Mouse (Mus musculus): ENCODE data around the gene Pagr1a.

Pagr1a gene

GRCm38 (mm10) chr7:127003620-127004019 is 13.5 kb downstream of the Pagr1a start:
- no peak for DNase-seq (ENCODE audit: extremely low spot score)

- DNase-seq (ENCODE audit: extremely low spot score): no peak
These were observed 17.6 kb downstream of the Pagr1a start for GRCm38 (mm10) chr7:126999568-126999967.

- DNase-seq (ENCODE audit: extremely low spot score): no peak
These were observed 20.7 kb downstream of the Pagr1a start for GRCm38 (mm10) chr7:126996449-126996848.

- no peak for DNase-seq (ENCODE audit: extremely low spot score)
These were observed 28.3 kb downstream of the Pagr1a start for GRCm38 (mm10) chr7:126988816-126989215.

GRCm38 (mm10) chr7:126986319-126986718 is 30.8 kb downstream of the Pagr1a start:
- DNase-seq (ENCODE audit: extremely low spot score): no peak

- DNase-seq (ENCODE audit: extremely low spot score): no peak
These were observed 32.3 kb downstream of the Pagr1a start for GRCm38 (mm10) chr7:126984667-126985444.

GRCm38 (mm10) chr7:126983113-126983512 is 34.0 kb downstream of the Pagr1a start:
- no peak for DNase-seq (ENCODE audit: extremely low spot score)

- no peak for DNase-seq (ENCODE audit: extremely low spot score)
These were observed 35.1 kb downstream of the Pagr1a start for GRCm38 (mm10) chr7:126982054-126982453.

- DNase-seq (ENCODE audit: extremely low spot score): no peak
These were observed 35.6 kb downstream of the Pagr1a start for GRCm38 (mm10) chr7:126981601-126982000.

GRCm38 (mm10) chr7:126978841-126979240 is 38.3 kb downstream of the Pagr1a start:
- DNase-seq (ENCODE audit: extremely low spot score): no peak

GRCm38 (mm10) chr7:126976878-126977459 is 40.2 kb downstream of the Pagr1a start:
- no peak for DNase-seq (ENCODE audit: extremely low spot score)

- DNase-seq (ENCODE audit: extremely low spot score): peak; percentile 94
These were observed 40.9 kb downstream of the Pagr1a start, which contains the start of gene Cdiptos for GRCm38 (mm10) chr7:126975950-126976866. Gene Cdiptos (minus strand): TSS chr7:126976098.

- no peak for DNase-seq (ENCODE audit: extremely low spot score)
These were observed 41.4 kb downstream of the Pagr1a start, which contains the start of gene Cdipt for GRCm38 (mm10) chr7:126975893-126975949. Gene Cdipt (plus strand): TSS chr7:126975914.

GRCm38 (mm10) chr7:126975493-126975892 is 41.7 kb downstream of the Pagr1a start:
- no peak for DNase-seq (ENCODE audit: extremely low spot score)

- no peak for DNase-seq (ENCODE audit: extremely low spot score)
These were observed 49.8 kb downstream of the Pagr1a start for GRCm38 (mm10) chr7:126967361-126967760.

GRCm38 (mm10) chr7:126965568-126965967 is 51.6 kb downstream of the Pagr1a start:
- no peak for DNase-seq (ENCODE audit: extremely low spot score)

All from embryo, embryonic 9.5 days (tissue).